Mouse (Mus musculus): Measurements from ENCODE around the gene Eaf1. TPM values are rescaled to one million over a fixed set of nuclear protein-coding genes. Genes with fewer than 3 reads are reported as not detected.

Gene Eaf1
- polyA plus RNA-seq, 3 experiments from 2014 or later, result 10.5 to 12.2 (median 10.7) TPM

DNA sequence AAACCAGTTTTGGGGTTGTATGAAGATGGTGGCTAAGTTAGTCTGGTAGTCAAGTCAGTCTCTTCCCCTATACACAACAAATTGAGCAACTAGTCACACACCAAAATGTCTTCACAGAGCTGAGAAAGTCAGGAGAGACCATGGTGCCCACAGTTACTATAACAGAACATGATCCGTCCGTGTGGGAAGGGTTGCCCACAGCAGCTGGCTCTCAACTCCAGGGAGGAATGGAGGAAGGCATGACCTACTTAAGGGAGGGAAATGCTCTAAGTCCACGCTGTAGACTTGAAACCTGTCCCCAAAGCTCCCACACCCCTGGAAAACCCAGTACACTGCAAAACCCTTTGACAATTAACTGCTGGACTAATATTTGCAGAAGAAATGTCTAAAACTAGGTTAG, 16.1 kb downstream of the Eaf1 start:
- no peak for ATAC-seq

DNA sequence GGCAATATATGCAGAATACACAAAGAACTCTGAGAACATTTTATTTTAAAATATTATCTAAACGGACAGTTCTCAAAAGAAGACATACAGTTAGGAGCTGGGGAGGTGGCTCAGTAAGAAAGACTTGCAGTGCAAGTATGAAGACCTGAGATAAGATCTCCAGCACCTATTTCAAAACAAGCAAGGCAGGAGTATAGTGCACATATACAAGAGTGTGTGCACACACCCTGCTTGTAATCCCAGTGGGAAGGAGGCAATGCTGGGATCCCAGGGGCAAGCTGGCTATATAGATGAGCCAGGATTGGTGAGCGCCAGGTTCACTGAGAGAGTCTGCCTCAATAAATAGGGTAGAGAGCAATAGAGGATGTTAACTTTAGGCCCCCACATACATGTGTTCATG, 21.7 kb downstream of the Eaf1 start:
- no peak for ATAC-seq

DNA sequence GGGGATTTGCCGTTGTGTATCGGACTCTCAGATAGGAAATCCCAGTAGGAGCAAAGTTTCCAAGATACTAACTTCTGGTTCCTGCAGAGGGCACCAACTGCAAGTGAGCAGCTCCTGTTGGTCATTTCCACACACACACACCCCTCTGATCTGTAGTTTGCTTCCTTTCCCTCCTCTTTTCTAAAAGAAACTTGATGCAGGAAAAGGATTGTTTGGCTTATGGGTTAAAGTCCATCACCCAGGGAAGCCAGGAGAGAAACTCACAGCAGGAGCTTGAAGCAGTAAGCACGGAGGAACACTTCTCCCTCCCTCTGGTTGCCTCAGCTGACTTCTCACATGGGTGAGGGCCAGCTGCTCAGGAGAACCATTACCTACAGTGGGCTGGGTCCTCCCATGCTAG, 25.0 kb downstream of the Eaf1 start:
- no peak for ATAC-seq

DNA sequence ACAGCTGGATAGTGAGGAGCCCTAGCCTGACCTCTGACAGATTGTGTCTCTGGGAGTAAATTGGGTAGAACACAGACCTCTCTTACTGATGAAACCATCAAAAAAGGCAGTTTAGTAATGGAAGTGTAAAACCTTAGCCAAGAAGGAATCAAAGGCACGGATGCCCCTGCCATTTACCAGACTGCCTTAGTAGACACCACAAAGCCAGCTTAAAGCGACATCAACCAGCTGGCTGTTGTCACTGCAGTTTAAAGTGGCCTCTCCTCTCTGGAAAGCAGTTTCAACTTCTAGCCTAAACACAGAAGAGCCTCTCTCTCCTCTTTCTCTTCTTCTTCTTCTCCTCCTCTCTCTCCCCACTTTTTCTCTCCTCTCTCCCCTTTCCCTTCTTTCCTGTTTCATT, 27.1 kb downstream of the Eaf1 start:
- ATAC-seq, result no peak

DNA sequence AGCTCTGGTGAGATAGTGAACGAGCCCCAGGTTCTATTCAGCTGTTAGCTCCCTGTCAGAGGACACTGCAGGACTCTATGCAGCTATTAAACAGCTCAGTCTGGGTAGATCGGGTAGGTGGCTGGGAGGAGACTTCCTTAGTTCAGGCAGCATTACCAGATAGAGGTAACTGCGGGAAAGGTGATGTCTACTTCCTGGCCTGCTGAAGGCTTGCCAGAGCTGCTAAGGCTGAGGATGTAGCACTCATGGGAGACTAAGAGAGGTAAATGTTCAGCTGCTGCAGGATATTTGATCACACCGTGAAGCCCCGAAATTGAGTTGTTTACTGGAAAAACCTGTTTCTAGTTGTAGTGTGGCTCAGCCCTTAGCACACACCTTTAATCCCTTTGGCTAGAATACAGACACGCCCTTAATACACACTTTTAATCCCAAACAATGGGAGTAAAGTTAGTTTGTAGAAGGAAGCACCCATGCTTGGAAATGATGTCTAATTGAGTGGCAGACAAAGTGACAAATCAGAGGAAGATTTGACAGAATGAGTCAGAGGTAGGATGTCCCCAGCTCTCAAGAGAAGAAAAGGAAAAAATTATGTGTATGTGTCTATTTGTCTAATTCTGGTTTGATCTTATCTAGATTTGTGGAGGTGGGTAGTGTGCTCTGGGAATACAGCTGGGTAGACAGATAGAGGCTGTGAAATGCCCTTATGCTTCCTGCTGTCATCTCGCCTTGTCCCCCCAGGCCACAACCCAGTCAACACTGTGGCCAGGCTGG, 31.0 kb downstream of the Eaf1 start:
- ATAC-seq, result peak; percentile 71

DNA sequence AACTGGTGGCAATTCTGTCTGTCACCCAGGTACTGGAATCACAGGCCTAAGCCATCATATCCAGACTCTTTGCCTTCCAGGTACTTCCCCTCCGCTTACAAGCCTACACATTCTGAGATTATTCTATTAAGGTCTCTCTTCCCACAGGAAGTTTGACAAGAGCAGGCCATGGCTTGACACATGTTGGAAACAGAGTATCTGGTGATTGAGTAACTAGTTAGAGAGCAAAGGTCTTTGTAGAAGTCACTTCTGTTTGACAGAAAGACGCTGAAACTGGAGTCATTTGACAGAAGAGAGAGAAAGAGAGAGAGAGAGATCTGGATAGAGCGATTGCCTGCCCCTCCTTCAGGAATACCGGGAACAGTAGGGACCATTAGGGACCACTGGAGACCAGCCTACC, 36.6 kb downstream of the Eaf1 start:
- no peak for ATAC-seq

DNA sequence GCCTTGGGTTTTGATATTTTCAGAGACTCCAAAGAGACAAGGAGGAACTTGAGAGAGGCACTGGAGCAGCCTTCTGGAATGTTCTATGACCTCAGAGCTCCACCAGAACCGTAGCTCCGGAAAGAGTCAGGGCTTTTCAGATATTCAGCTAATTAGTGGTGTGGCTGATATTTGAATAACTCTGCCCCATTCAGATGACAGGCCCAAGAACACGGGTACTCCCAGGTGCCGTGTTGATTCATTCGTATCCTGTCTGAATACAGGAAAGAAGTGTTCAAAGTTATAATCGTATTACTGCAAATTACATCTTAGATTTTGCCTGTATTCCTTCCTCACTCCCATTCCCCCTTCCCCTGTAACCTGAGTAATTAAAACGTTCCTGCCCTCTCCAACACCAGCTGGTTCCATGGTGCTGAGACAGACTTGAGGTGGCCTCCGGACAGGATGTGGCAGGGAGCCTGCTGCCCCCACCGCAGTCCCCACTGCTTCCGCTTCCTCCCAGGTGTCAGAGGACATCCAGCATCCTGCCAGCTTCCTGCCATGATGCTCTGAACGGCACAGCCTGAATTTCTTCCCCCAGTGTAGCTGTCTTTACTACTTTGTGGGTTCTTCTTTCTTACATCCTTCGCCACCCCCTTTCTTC, 37.4 kb downstream of the Eaf1 start:
- ATAC-seq, result peak; percentile 96

DNA sequence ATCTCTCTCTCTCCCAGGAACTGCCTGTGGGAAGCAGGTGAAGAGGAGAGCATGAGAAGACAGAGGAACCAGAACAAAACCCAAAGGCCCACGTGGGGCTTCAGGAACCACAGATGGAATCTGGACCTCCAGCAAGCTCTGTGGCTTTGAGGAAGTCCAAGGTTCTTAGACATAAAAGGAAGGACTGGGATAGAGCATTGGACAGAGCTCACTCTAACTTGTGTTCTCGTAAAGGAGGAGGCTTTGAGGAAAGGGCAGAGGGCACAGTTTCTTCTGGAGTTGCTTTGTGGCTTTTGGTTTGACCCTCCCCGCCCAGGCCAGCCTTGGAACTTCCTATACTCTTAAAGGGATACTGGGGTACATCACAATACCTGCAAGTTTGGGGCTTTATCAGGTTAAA, 38.5 kb downstream of the Eaf1 start:
- no peak for ATAC-seq

DNA sequence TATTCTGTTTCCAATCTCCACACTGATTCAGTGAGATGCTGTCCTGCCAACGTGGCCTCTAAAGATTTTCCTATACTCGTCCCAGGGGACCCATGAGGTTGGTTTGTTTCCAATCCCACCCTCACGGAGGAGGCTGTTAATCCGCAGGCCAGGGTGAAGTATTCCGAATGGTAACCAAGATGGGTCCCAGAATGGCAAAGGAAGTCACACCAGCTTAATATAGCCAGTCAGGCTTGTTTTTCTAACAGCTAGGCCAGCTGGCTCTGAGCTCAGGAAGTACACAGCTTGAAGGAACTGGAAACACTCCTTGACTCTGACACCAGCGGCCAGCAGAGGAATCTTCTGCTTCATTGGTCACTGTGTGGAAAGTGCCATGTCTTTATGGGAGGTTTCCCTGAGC, 43.1 kb downstream of the Eaf1 start:
- no peak for ATAC-seq

DNA sequence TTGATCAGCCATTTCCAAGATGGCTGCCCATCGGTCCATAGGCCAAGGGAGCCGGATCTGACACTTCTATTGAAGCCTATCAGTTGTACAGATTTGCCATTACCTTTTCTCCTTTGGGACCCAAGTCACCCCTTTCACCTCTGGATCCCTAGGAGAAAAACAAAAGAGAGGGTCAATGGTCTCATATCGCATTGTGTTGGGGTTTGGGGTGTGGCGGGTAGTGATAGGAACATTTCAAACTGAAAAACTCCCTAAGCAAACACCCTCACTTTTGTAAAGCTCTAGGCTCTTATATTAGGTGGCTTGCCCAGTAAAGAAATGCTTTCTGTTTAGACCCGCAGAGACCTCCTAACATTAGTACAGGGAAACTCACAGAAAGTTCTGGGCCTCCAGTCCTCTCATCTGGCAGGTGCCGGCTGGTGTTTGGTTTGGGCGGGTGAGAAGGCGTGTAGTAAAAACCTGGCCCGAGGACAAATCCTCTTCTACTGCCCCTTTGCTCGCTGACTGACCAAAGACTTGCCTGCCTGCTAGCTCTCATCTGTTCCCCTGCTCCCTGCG, 49.8 kb downstream of the Eaf1 start:
- no peak for ATAC-seq

DNA sequence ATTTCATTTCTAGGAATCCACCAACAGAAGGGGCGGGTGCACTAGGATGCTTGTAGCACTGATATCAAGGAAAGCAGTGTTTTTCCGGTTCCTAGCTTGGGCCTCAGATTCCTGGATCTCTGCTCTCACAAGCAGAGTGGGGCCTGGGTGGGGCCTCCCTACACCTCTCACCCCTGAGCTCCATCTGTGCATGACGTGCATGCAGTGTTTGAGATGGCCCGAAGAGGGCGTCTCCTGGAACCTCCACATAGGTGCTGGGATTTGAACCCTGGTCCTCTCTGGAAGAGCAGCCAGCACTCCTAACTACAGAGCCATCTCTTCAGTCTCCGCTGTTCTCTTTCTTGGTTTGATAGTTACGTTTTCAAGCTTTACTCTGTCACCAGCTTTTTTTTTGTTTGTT, 60.8 kb downstream of the Eaf1 start:
- ATAC-seq, result no peak

DNA sequence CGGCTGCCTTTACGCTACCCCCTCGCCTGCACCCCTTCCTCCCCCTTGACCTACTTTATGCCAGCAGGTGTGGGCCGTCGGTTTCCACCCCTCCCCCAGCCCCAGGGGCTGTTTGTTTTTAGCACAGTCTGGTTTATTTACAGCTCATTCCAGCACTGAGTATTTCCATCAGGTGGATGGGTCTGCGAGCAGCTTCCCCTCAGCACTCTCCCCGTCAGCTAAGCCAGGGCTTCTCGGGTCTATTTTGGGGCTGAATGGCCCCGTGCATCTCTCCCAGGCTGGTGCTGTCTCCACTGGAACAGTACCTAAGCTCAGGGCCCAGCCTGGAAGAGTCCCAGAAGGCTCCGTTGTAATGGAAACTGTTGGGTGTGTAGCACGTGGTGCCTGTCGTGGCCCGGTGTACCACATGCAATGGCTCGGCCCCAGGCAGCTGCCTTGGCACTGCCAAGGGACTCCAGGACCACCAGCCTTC, 61.8 kb downstream of the Eaf1 start:
- ATAC-seq, result peak; percentile 60

DNA sequence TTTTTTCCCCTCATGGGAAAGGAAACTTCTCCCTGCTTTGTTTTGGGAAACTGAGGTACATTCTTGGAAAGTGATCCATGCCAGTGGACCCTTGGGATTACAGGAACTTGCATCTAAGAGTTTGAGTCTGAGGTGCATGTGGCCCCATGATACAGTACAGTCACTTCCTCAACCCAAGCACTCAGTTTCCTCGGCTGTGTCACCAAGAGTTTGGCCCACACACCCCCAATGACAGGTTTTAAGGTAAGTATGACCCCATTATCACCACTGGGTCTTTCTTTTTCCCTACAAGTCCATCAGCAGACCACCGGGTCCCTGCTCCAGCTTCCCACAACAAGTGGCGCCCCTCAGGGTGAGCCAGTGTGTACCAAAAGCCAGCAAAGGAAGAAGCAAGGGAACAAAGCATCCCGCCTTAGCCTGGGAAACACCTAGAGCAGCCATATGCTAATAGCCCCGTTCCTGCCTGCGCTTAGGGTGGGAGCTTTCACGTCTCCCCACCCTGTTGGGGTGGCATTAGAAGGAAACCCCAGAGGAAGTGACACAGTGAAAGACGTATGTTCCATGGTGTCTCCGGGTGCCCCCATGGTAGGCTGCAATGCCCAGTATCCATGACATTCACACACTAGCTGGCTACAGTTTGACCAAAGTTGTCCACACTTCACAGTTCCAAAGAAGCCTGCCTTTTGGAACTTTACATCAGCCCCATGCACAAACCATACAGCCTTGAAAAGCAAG, 62.5 kb downstream of the Eaf1 start:
- peak; percentile 18 for ATAC-seq

DNA sequence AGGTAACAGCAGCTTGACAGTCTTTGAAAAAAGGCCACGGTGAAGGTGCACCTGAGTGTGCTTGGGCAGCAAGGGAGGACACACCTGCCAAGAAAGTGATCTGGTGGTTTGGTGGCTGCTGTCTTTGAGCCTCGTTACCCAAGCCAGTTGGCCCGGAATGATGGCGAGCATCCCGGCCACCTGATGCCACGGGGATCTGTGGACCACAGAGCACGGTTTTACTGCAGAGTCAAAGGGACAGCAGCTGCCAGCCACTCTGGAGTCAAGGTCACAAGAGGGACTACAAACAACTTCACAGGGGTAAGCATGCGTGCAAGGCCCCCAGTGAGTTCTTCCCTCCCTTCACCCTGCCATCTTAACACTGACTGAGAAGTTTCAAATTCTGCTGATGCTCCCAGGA, 63.1 kb downstream of the Eaf1 start:
- ATAC-seq, result no peak

DNA sequence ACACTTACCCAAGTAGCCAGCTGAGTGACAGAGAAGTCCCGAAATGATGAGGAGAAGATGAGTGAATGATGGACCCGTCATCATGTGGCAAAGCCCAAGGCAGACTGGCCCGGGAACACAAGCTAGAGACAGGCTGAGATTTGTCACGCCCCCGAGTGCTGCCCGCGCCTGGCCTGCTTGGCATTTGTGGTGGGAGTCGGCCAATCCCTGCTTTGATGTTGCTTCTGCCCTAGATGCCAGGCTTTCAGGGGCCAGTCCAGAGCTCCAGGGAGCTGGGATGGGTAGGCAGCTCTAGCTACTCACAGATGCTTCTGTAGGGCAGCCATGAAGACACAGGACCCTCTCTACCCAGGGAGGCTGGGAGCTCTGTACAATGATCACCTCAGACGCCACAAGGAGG, 63.6 kb downstream of the Eaf1 start:
- no peak for ATAC-seq

DNA sequence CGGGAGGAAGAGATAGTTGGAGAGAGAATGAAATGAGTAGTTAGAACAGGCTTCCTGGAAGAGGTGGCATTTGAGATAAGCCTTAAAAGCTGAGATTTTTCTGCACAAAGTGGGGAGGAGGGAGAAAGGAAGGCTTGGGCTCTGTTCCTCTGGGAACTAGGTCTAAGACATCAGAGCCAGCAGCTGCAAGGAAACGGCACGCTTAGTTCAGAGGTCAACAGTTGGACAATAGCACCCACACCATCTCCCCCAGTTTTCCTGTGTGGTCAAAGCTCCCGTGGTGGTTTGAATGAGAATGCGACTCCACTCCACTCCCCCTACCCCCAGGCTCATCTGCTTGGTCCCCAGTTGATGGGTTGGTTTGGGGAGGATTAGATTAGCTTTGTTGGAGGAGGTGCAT, 65.0 kb downstream of the Eaf1 start:
- ATAC-seq, result no peak

Other genes starting within 250 kb of the Eaf1 start
- 10 to 100 TPM; 11.8 to 13.2 (median 13.1) TPM for gene Phf7, start 243.1 kb upstream of the Eaf1 start, polyA plus RNA-seq (2017; shearing (Covaris generic))
- gene Bap1, start 242.9 kb upstream of the Eaf1 start, polyA plus RNA-seq (2017; shearing (Covaris generic)), result 10 to 100 TPM; 23.6 to 28.7 (median 28.3) TPM
- not detected for gene Dnah1, start 170.5 kb upstream of the Eaf1 start, polyA plus RNA-seq (2017; shearing (Covaris generic))
- 10 to 100 TPM; 18.0 to 20.5 (median 18.9) TPM for gene Capn7, start 157.8 kb upstream of the Eaf1 start, polyA plus RNA-seq (2017; shearing (Covaris generic))
- gene Sh3bp5, start 58.3 kb upstream of the Eaf1 start, polyA plus RNA-seq (2017; shearing (Covaris generic)), result 10 to 100 TPM in 1 of 3 experiments, 1 to 10 TPM in 2; 5.4 to 11.5 (median 7.1) TPM
- gene Mettl6, start 641 bp downstream of the Eaf1 start, polyA plus RNA-seq (2017; shearing (Covaris generic)), result 10 to 100 TPM; 64.3 to 67.8 (median 65.6) TPM
- gene Colq, start 96.9 kb downstream of the Eaf1 start, polyA plus RNA-seq (2017; shearing (Covaris generic)), result 1 to 10 TPM; 2.1 to 6.2 (median 3.5) TPM
- 1 to 10 TPM in 1 of 3 experiments, not detected in 2; 1.5 TPM for gene Gm49387, start 146.5 kb downstream of the Eaf1 start, polyA plus RNA-seq (2017; shearing (Covaris generic))
- 10 to 100 TPM; 20.3 to 28.6 (median 24.2) TPM for gene Btd, start 146.6 kb downstream of the Eaf1 start, polyA plus RNA-seq (2017; shearing (Covaris generic))
- 10 to 100 TPM; 23.5 to 36.6 (median 25.0) TPM for gene Hacl1, start 146.9 kb downstream of the Eaf1 start, polyA plus RNA-seq (2017; shearing (Covaris generic))